Mouse (Mus musculus) stomach, embryonic 14.5 days (tissue): ENCODE measurements around the gene Plxna4. TPM values are rescaled to one million over a fixed set of nuclear protein-coding genes. Genes with fewer than 3 reads are reported as not detected.

Experiments
- ATAC-seq: fragments of 200-750 bp; cut with Nextera tagmentation; 2 replicates; pipeline ENCODE4 v1.8.0; 2017; ENCODE audit warnings: low read depth, moderate TSS enrichment; ENCODE audit not compliant: insufficient number of reproducible peaks, insufficient read depth, low FRiP score
- H3K27ac ChIP-seq: fragments of 300-500 bp; sonication (generic); 2 replicates; pipeline ENCODE4 v1.5.1; 2014; ENCODE audit warnings: mild to moderate bottlenecking, low read length, moderate library complexity, mixed read lengths
- H3K27me3 ChIP-seq: fragments of 300-500 bp; sonication (generic); 2 replicates; pipeline ENCODE4 v1.6.1; 2014; ENCODE audit warnings: low read length, control low read depth, mixed read lengths; ENCODE audit not compliant: control insufficient read depth, insufficient read depth
- H3K36me3 ChIP-seq: fragments of 300-500 bp; sonication (generic); 2 replicates; pipeline ENCODE4 v1.6.1; 2014; ENCODE audit warnings: mild to moderate bottlenecking, control low read depth, low read length, moderate library complexity, mixed read lengths; ENCODE audit not compliant: control insufficient read depth, insufficient read depth
- H3K4me1 ChIP-seq: fragments of 300-500 bp; sonication (generic); 2 replicates; pipeline ENCODE4 v1.6.1; 2014; ENCODE audit warnings: low read length, control low read depth, mixed read lengths; ENCODE audit not compliant: control insufficient read depth, insufficient read depth
- H3K4me2 ChIP-seq: fragments of 300-500 bp; sonication (generic); replicated peaks from 2 replicates; pipeline ENCODE4 v1.6.1; 2014; ENCODE audit warnings: low read depth, low read length, control low read depth
- H3K4me3 ChIP-seq: fragments of 300-500 bp; sonication (generic); 2 replicates; pipeline ENCODE4 v1.5.1; 2014; ENCODE audit warnings: low read depth, low read length, control low read depth
- H3K9ac ChIP-seq: fragments of 300-500 bp; sonication (generic); replicated peaks from 2 replicates; pipeline ENCODE4 v1.6.1; 2014; ENCODE audit warnings: low read depth, mild to moderate bottlenecking, control low read depth, low read length, moderate library complexity, mixed read lengths
- H3K9me3 ChIP-seq: fragments of 300-500 bp; sonication (generic); 2 replicates; pipeline ENCODE4 v1.6.1; 2016; ENCODE audit warnings: low read depth, low read length, control low read depth; ENCODE audit not compliant: control insufficient read depth
- WGBS: fragments of 180-500 bp; shearing (Covaris S2); extraction: QIAGEN DNeasy Blood & Tissue Kit; methylation state at CpG from one replicate; pipeline ENCODE4 v1.1.7; 2014; 5-methylcytosine and 5-hydroxymethylcytosine counted together
- polyA plus RNA-seq: library from polyadenylated mRNA; unstranded; fragments of >200 nt; fragmentation: Nextera tagmentation; extraction: Ambion mirVana; gene quantifications from 2 replicates; pipeline ENCODE4 v1.2.1, GENCODE M21; 2014

Gene Plxna4
- polyA plus RNA-seq, 1 experiment from 2014 or later: 3.7 TPM

DNA sequence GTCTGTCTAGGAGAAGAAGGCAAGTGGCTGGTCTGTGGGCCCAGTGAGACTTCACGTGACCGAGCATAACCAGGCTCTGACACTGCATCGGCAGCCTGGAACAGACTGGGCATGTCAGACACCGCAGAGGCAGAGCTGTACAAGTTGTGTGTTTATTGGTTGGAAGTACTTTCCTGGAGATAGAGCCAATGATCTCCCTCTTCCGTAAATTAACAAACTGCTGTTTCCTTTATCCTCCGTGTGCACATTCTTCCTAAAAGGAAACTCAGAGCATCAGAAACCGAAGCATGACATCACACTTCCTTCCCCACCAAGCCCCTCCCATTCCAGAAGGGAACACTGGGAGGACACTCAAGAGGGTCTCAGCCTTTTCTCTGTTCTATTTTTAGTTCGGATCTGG lies 127.6 kb downstream of the Plxna4 start:
- H3K4me2 ChIP-seq: no peak overlapping the region
- H3K4me1 ChIP-seq: no peaks in the 10 kb centered on the region
- no peak overlapping the region for H3K4me3 ChIP-seq
- no peak overlapping the region; the same call in 1 of the 2 replicates for H3K27ac ChIP-seq
- no peak overlapping the region for H3K9ac ChIP-seq
- 65% methylated on average over 8 of the region's 8 CpGs for WGBS
- H3K27me3 ChIP-seq: no peaks in the 10 kb centered on the region
- no peaks in the 10 kb centered on the region for H3K36me3 ChIP-seq
- no peaks in the 10 kb centered on the region for H3K9me3 ChIP-seq
- no peak for ATAC-seq

DNA sequence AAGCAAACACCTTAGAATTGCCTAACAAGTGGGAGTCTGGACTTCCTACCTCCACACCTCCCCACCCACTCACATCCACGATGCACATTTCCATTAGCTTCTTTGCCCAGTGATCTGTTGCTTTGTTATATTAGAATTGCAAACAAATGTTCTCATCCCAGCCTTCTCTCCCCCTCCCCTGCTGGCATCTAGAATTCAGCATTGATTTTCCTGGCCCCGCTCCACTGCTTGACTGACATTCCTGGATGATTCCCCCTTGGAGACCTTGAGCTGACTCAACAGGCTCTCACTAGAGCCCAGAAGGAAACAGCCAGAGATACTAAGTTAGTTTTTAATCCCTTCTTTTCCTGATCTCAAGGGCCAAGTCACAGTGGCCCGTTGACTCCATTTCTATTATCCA lies 131.4 kb downstream of the Plxna4 start:
- 82% methylated on average over 3 of the region's 3 CpGs for whole genome bisulfite sequencing
- Histone ChIP-seq H3K27me3 (no peaks in the 10 kb centered on the region), H3K4me3 (no peak overlapping the region), H3K27ac (no peak overlapping the region), H3K9me3 (no peaks in the 10 kb centered on the region), H3K4me1 (no peaks in the 10 kb centered on the region), H3K9ac (no peak overlapping the region), H3K4me2 (no peak overlapping the region), H3K36me3 (no peaks in the 10 kb centered on the region)
- no peak for ATAC-seq

DNA sequence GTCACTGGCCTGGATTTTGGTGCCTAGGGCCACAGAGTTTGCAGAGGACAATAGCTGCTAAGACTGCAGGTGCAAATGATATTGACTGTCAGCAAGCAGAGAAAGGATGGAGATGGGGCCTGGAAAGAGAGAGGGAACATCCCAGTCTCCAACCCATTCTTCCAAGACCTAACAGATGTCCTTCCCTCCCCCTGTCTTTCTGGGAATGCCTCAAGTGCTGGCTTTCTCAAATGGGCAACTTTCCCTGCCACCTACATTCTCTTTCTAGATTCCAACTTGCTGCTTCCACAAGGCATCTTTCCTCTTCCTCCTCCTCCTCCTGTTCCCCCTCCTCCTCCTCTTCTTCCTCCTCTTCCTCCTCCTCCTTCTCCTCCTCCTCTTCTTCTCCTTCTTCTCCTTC lies 136.1 kb downstream of the Plxna4 start:
- H3K27ac ChIP-seq: no peak overlapping the region
- no peak overlapping the region for H3K4me2 ChIP-seq
- H3K9ac ChIP-seq: no peak overlapping the region

DNA sequence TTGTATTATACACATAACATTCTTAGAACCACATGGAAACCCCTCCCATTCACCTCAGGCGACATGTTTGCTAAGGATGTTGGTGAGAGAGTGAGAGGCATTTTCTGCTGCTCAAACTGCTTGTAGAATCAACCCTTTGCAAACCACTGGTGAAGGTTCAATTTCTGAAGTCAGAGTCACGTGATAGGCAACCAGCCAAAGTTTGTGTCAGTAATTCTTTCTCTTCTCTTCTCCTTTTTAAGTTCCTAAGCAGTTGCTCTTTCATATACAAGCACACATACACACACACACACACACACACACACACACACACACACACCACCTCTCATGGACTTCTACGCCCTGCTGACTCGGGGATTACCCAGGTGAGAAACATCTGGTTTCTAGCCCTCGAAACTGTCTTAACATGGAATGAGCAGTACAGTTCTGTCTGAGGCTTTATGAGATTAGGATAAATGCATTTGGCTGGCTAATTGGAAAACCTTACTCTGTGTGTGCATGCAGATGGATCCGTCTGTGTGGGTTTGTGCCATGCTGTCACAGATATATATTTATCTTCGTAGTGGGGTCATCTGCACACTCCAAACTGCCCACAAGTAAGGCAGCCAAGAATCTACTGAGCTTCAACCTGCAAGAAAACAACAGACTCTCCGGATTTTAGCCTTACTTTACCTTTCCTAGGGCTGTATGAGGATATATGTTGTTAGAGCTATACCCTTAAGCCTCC lies 138.6 kb downstream of the Plxna4 start:
- Histone ChIP-seq H3K4me1 (no peaks in the 10 kb centered on the region), H3K9me3 (no peaks in the 10 kb centered on the region), H3K4me2 (no peak overlapping the region), H3K27ac (no peak overlapping the region), H3K4me3 (no peak overlapping the region), H3K9ac (no peak overlapping the region), H3K27me3 (no peaks in the 10 kb centered on the region), H3K36me3 (no peaks in the 10 kb centered on the region)
- WGBS: 59% methylated on average over 8 of the region's 8 CpGs
- ATAC-seq: no peak

More for the DNA sequence above, 136.1 kb downstream of the Plxna4 start:
- ATAC-seq: no peak
- no peaks in the 10 kb centered on the region for H3K36me3 ChIP-seq
- no peak overlapping the region for H3K4me3 ChIP-seq
- no peaks in the 10 kb centered on the region for H3K27me3 ChIP-seq
- H3K4me1 ChIP-seq: no peaks in the 10 kb centered on the region
- H3K9me3 ChIP-seq: no peaks in the 10 kb centered on the region

DNA sequence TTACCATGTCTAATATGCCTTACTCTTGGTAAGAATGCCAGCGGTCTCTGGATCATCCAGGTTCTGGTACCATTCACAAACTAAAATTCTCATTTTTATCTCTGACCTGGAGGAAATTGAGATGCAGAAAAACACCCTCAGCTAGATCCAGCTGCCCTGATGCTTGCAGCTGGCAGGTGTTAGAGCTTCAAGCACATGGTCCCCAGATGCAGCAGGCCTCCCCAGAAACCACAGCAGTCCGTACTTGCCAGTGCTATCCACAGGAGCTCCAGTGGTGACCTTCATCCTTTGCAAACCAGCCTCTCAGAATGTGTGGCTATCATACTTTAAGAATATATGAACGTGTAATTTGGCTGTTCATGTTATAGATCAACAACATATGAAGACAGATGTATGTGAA lies 139.2 kb downstream of the Plxna4 start:
- ATAC-seq: no peak
- no peaks in the 10 kb centered on the region for H3K9me3 ChIP-seq
- H3K36me3 ChIP-seq: no peaks in the 10 kb centered on the region
- no peak overlapping the region for H3K4me3 ChIP-seq
- no peak overlapping the region for H3K4me2 ChIP-seq
- H3K27ac ChIP-seq: no peak overlapping the region
- no peaks in the 10 kb centered on the region for H3K4me1 ChIP-seq
- WGBS: 83% methylated on average over 3 of the region's 3 CpGs
- H3K9ac ChIP-seq: no peak overlapping the region
- H3K27me3 ChIP-seq: no peaks in the 10 kb centered on the region

- ATAC-seq: no peak
- WGBS: 79% methylated on average over 4 of the region's 4 CpGs
- no peak overlapping the region for H3K27ac ChIP-seq
These were observed 141.7 kb downstream of the Plxna4 start for GRCm38 (mm10) chr6:32446276-32446675.

DNA sequence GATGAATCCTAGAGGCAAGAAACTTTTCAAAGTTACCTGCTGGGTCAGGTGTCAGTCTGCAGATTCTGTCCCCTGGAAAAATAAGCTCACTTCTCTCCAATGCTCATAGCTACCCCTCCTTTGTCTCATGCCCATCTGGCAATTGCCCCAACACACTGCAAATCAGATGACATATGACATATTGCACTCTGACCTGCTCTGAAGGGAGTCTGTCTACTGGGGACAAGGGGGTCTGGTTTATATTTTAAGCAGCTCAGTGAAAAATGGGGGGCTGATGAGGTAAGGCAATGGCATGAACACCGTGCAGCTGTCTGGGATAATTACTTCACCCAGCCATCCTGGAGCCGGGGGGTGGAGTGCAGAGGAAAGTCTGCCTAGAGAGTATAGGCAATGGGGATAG lies 142.7 kb downstream of the Plxna4 start:
- Histone ChIP-seq H3K36me3 (no peaks in the 10 kb centered on the region), H3K9me3 (no peaks in the 10 kb centered on the region), H3K4me2 (no peak overlapping the region), H3K27ac (no peak overlapping the region), H3K9ac (no peak overlapping the region), H3K4me1 (no peaks in the 10 kb centered on the region), H3K27me3 (no peaks in the 10 kb centered on the region), H3K4me3 (no peak overlapping the region)
- no peak for ATAC-seq
- 30% methylated on average over 2 of the region's 2 CpGs for WGBS

More at GRCm38 (mm10) chr6:32446276-32446675, 141.7 kb downstream of the Plxna4 start:
- Histone ChIP-seq H3K27me3 (no peaks in the 10 kb centered on the region), H3K4me2 (no peak overlapping the region), H3K4me3 (no peak overlapping the region), H3K4me1 (no peaks in the 10 kb centered on the region), H3K9ac (no peak overlapping the region), H3K36me3 (no peaks in the 10 kb centered on the region), H3K9me3 (no peaks in the 10 kb centered on the region)

DNA sequence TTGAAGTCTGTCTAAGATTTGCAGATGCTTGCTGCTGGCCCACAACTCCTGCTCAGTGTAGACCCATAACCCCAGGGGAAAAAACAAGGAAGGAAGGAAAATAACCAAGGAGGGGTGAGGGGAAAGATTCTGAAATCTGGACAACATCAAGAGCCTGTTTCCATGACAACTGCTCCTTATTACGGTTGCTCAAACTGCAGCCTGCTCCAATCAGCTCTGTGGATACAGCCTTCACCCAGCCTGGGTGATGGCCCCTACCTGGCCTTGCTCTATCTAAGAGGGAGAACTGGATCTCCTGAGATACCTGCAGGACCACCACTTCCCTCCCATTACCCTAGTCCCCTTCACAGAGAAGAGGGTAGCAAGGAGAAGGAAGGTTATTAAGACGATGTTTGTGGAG lies 143.6 kb downstream of the Plxna4 start:
- no peaks in the 10 kb centered on the region for H3K36me3 ChIP-seq
- WGBS: 57% methylated on average over 2 of the region's 2 CpGs
- no peaks in the 10 kb centered on the region for H3K27me3 ChIP-seq
- H3K4me3 ChIP-seq: no peak overlapping the region
- H3K27ac ChIP-seq: no peak overlapping the region
- H3K4me2 ChIP-seq: no peak overlapping the region
- no peaks in the 10 kb centered on the region for H3K9me3 ChIP-seq
- H3K4me1 ChIP-seq: no peaks in the 10 kb centered on the region
- no peak overlapping the region for H3K9ac ChIP-seq
- ATAC-seq: no peak

DNA sequence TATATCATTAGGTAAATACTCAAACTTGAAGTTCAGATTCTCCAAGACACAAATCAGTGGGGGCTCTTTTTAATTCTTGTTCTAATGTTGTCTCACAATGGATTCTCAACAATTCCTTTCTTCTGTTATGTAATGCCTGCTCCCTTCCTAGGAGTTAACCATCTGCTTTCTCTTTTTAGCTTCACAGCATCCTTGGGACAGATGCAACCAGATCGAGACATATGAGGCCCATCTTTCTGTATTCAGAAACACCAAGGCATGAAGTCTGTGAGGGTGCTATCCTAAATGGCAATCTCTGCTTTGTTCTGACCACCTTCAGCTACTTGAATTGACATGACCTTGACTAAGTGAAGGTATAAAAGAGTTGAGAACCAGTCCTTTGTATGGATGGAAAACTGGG lies 144.3 kb downstream of the Plxna4 start:
- no peak for ATAC-seq
- no peak overlapping the region for H3K9ac ChIP-seq
- 86% methylated on average over 1 of the region's 1 CpGs for WGBS

More for the DNA sequence above, 144.3 kb downstream of the Plxna4 start:
- no peaks in the 10 kb centered on the region for H3K27me3 ChIP-seq
- H3K9me3 ChIP-seq: no peaks in the 10 kb centered on the region
- H3K27ac ChIP-seq: no peak overlapping the region
- H3K4me2 ChIP-seq: no peak overlapping the region
- H3K4me1 ChIP-seq: no peaks in the 10 kb centered on the region
- H3K4me3 ChIP-seq: no peak overlapping the region
- H3K36me3 ChIP-seq: no peaks in the 10 kb centered on the region
